Mouse (Mus musculus) right cerebral cortex, postnatal 25 days (tissue): ENCODE measurements around the gene Faim2.

Experiments used
- DNase-seq: peaks from one replicate; pipeline ENCODE4 v3.0.0; 2022

Faim2 gene

DNA sequence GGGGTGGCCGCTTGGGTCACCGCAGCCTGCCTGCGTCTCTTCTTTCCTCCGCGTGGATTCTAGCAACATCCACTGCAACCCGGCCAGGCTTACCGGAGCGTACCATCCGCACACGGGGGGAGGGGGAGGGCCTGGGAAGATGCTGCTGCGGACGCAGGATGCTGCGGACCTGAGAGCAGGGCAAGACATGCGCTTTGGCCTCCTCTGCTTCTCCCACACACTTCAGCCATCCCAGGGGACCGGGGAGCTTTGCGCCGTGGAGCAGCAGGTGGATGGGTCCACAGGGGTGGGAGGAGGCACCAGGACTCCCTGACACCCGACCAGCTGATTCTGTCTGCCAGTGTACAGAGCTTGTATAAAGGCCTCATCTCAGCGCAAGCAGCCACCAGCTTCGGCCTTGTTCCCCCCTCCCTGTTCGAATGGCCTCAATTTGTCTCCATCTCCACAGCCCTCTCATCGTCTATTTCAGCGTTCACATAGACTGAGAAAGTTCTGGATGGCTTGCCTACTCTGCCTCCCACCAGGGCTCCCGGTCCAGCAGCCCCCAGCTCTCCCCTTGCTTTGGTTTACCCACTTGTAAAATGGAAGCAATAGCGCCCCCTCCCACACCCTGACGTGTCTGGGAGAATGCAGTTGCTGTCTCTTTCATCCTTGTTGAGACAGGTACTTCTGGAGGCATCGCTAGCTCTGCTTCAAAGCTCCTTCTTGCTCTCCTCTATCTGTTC is at the start of gene Faim2:
Gene Faim2 (minus strand): TSS at position 537 of the 725 bp plus-strand sequence.
- peak; percentile 78 for DNase-seq

DNA sequence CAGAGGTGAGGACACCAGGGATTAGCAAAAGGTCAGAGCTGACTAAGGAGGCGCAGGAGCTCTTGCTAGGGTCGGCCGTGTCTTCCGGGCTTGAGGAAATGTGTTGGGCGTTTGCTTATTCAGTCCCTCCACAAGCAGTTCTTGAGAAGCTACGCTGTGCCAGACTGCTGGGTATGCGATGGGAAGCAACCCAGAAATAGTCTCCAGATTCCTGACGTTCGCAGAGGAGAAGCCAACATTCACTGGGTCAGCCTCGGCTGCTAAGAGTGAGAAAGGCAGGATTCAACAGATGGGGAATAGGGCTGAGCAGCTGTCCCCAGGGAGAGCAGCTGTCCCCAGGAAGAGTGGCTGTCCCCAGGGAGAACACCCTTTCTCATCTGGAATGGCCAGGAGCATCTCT is 41.2 kb upstream of the Faim2 start:
- DNase-seq: peak; percentile 27

DNA sequence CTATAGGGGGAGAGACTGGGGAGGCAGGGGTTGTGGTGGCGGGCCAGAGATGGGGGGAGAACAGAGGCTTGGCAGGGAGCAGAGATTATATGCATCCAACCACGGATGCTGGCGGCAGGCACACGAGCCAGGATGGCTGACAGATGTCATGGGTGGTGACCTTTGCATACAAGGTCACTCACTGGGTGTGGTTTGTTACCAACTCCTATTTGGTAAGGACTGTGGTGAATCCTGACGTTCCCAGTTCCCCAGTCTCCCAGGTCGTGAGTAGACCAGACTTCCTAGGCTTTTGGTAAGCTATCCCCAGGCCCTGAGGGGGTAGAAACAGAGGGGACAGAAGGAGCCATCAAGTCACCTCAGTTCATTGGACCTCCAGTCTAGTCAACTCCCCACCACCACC is 40.7 kb upstream of the Faim2 start:
- DNase-seq: no peak

DNA sequence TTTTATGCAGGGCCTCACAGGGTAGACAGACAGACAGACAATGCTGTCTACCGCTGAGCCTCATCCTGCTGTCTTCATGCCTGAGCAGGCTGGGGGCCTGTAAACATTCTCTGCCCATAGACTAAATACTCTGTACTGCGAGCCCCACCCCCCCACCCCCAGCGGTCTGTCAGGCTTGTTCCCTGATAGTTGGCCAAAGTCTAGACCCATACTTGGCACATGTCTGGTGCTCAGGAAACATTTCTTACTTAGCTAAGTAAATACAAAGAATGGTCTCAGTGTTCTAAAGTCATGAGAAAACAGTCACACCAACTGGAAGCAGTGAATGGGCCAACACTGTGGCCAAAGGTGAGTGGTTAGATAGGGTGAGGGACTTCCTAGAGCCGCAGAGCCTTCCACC is 39.4 kb upstream of the Faim2 start:
- DNase-seq: no peak

DNA sequence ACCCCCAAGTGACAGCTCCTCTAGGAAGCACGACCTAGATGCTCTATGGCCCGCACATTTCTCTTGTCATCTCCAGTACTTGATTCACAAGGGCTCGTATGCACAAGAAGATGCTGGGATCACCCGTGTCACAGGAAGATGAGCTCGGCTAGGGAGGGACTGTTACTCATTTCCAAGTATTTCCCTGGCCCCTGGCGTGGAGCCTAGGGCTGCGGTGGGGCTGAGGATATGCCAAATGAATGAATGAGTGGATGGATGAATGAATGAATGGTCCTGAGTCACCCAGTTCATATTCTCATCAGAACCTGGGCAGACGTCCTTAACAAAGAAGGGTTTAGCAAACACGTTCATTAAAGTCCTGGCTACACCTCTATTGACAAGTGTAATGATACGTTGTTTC is 32.3 kb upstream of the Faim2 start:
- no peak for DNase-seq

DNA sequence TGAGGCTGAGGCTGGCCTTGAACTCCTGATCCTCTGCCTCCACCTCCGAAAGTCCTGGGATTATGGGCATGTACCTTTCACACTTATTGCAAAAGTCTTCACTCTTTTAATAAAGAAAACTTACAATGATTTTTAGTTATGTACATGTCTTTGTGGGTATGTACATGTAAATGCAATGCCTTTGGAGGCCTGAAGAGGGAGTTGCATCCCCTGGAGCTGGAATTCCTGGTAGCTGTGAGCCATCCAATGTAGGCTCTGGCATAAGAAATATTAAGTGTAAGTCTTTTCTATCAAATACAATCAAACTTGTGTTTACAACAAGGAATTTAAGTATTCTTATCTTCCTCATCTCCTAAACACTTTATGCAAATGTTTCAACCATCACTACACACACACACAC is 31.0 kb upstream of the Faim2 start:
- no peak for DNase-seq

DNA sequence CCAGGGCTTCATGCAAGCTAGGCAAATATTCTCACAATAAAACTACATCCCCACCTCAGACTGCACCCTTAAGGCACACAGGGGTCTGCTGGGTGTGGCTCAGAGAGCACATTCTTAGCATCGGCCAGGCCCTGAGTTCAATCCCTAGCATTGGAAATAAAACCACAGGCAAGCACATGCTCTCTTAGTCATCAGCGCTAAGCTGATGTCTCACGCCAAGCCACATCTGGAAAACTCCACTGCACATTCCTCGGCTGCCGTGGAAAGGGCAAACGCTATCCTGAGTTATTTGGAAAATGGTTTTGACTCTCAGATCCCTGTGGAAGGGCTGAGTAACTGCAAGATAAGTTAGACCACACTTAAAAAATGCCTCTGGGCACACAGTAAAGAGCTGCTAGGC is 25.8 kb upstream of the Faim2 start:
- DNase-seq: no peak

DNA sequence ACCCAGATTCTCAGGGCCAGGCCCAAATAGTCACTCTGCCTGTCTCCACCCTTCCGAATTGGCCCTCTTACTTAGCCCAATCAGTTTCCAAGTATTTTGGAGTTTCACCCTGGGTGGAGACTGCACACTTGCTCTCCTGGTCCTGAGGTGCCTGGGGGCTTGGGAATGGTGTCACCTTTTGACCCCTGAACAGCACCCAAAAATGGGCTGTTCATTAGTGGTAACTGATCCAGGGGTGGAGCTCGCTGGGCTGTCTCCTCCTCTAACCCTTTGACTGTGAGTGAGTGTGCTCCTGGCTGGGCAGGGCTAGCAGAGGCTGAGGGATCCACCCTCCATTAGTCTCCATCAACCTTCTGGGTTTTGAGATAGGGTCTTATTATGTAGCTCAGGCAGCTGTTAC is 21.9 kb upstream of the Faim2 start:
- DNase-seq: no peak

DNA sequence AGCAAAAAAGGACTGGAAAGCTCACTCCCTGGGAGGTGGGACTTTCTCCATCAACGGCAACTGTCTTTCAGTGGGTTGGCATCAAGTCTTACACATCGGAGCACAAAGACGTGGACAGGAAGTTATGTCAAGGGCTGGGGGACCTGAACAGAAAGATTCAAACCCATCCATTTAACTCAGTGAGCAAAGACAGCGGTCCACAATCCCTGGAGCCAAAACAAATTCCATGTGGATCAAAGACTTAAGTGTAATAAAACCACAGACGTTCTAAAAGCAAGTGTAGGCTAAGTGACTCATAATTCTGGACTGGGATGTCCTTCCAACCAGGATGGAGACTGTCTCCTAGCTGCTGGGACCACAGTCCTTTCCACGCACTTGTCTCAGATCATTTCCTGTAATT is 19.8 kb upstream of the Faim2 start:
- no peak for DNase-seq

DNA sequence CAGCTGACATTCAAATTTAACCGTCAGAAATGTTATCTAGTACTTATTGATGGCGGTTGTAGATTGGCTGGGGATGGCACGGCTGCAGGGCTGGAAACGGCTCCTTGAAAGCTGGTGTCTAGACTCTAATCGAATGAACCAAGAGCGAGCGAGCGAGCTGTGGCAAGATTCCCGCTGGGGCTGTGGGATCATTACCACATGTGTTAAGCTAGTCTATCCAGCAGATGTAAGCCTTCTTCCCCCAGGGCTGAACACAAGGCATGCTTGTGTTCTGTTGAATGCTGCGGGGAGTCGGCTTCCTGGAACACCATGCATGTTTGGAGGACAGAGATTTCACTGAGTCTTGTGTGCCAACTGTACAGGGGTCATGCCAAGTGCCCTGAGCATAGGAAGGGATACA is 18.6 kb upstream of the Faim2 start:
- DNase-seq: no peak

DNA sequence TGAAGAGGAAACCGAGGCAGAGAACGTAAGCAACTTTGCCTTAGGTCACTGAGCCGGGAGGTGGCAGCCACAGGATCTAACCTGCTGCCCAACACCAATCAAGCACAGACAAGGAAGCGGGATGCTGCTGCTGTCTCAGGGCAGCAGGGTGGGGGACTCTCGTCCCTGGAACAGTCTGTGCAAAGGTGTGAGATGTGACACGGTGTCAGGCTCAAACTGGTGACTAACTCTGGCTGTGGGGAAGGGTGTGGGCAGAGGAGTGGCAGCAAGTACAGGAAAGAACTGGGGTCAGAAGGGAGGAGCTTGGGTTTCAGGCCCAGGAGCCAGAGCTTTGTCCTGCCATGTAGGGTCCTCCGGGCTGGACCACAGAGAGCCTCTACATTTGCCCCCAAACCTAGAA is 16.1 kb upstream of the Faim2 start:
- no peak for DNase-seq

DNA sequence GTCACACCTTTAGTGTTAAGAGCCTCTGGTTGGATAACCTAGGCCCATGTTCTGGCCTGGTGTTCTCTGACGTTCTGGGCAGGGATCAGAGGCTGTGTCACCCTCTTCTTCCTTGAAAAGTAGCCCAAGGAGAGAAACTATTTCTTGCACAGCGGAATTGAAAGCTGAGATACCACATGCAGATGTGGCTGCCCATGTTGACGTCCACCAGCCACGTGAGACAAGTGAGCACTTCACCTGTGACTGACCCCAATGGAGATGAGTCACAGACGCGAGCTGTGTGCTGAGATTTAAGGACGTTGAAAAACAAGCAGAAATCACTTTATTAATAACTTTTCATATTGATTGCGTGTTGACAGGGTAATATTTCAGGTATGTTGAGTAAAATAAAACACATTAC is 11.9 kb upstream of the Faim2 start:
- DNase-seq: no peak

DNA sequence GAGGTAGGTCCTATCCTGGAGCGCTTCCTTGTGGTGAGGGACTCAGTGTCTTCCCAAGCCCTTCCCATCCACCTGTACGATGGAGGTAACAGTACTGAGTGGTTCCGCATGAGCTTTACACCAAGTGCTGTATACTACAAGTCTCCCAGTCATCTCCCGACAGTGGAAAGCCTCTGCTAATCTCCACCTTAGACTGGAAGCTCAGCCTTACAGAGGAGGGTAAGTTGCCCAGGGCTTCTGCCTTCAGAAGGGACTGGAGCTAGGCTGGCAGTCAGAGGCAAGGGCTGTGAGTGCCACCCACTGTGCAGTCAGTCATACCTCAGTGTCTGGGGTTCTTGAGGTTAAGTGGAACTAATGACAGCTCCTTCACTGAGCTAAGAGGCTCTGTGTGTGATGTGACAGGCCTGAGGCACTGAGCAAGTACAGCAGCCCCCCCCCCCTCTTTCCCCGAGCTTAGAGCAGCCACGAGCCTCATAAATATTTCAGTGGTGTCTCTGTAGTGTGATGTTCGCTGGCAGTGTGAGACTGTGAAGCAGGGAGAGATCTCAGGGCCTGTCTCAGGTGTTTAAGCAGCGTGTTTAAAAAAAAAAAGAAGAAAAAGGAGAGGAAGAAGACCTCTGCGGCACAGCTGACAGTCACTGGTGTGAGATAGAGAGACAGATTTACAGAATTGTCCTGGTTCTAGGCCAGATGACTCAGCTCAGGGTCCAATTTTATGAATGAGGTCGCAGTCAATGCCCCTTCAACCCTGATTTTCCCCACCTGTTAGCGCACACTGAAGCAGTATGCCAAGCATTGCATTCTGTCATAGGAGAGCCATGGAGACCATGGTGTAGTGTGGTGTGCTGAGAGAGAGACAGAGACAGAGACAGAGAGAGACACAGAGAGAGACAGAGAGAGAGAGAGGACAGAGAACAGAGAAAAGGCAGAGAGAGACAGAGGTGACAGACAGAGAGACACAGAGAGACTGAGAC is 9.2 kb upstream of the Faim2 start:
- DNase-seq: no peak

DNA sequence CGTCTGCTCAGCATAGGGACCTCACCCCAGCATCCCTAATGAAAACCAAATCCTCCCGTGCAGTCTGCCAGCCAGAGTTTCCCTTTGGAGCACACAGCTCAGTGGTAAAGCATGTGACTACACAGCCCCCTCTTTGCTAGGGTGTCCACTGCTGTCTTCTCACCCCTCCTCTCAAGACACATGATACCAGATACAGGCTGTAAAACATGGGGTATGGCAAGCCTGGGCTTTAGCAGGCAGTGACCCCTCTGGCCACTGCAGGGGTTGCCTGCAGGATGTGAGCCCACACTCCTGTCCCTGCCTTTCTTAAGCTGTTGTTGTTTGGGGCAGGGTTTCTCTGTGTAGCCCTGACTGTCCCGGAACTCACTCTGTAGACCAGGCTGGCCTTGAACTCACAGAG is 4.1 kb upstream of the Faim2 start:
- DNase-seq: no peak

DNA sequence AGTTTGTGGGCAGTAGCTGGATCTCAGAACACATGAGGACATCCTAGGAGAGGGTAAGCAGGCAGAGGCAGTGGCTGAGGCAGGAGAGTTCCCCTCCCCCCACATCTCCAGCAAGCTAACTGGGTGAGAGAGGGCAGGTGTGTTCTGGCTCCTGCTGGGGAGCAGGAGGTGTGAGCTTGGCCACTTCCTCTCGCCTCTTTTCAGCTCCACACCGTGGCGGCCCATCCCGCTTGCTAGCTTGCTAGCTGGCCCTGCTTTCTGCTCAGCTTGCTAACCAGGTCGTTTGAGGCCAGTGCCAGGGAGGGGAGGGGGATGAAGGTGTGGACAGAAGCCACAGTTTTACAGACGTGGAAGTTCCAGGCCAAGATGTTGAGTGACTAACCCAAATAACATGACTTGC is 3.2 kb upstream of the Faim2 start:
- no peak for DNase-seq

DNA sequence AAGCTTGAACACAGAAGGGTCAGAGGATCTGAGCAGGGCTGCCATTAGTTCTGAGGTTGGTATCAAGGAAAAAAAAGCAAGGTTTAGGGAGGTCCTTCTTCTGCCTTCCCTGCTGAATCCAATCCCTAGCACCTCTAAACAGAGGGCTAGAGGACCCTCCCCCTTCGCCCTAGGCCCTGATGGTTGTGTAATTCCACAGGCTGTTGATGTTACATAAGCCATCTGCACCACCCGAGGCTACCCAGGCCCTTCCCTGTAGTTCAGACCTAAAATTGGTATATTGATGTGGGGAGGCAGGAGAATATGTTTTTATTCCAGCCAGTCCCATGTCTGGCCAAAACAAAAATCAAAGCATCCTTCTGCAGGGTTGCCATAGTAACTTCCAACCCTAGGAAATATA is 1.3 kb downstream of the Faim2 start:
- no peak for DNase-seq

DNA sequence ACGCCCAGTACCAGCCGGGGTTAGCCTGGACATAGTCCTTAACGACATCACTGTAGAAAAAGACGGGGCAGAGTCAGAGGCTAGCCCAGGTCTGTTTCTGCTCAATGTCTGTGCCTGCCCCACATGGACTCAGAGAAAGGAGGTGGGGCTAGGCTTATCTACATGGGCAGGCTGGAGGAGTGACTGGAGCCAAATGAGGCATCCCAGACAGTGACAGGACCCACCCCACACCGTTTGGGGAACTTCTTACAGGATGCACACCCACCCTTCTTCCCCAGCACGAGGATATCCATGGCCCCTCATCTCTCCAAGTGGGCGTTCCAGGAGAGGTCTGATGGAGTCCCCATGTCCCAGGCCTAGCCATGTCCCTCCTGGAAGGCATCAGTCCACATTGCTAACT is 7.7 kb downstream of the Faim2 start:
- DNase-seq: no peak

DNA sequence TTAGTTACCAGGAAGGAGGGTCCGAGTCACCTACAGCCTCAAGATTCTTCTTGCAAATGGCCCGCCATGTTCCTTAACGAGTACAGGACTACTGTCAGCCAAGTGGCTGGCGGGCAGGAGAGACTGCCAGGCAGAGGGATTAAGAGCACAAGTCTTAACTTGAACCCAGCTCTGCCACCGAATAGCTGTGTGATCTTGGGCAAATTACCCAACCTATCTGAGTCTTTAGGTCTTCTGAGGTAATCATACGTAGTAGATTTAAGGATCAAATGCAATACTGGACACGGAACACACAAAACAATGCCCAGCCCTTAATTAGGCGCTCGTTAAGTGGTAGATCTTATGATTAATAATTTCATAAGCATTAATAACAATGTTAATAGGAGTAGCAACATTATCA is 8.3 kb downstream of the Faim2 start:
- no peak for DNase-seq

DNA sequence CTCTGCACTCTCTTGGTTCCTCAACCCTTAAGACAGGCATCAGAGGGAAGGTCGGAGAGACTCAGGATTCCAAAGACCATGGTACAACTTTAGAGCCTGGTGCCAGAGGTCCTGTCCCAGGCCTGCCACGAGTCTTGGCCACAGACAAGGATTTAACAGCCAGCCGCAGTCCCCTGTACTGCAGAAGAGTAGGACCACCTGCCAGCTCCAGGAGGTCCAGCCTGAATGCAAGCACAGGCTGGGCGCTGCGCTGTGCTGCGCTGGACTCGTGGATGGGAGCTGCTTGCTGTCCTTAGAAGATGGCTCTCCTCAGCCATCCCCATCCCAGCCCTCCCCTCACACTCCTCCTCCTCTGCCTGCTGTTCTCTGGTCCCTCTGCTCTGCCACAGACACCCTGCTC is 10.2 kb downstream of the Faim2 start:
- no peak for DNase-seq

DNA sequence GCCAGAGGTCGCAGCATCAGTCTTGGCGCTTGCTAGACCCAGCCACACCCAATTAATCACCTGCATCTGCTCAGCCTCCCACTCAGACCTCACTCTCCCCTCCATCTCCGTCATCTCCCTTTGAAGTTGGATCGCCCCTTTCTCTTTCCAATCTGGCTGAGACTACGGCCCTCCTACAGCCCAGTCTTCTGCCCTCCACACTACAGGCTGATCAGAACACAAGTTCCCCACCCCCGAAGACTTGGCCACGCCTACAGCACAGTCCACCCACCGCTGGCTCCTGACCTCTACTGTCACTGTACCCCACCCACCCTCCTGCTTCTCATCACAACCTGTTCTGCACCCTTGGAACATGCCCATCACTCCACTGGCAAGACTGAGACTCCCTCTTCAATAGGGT is 11.2 kb downstream of the Faim2 start:
- no peak for DNase-seq

DNA sequence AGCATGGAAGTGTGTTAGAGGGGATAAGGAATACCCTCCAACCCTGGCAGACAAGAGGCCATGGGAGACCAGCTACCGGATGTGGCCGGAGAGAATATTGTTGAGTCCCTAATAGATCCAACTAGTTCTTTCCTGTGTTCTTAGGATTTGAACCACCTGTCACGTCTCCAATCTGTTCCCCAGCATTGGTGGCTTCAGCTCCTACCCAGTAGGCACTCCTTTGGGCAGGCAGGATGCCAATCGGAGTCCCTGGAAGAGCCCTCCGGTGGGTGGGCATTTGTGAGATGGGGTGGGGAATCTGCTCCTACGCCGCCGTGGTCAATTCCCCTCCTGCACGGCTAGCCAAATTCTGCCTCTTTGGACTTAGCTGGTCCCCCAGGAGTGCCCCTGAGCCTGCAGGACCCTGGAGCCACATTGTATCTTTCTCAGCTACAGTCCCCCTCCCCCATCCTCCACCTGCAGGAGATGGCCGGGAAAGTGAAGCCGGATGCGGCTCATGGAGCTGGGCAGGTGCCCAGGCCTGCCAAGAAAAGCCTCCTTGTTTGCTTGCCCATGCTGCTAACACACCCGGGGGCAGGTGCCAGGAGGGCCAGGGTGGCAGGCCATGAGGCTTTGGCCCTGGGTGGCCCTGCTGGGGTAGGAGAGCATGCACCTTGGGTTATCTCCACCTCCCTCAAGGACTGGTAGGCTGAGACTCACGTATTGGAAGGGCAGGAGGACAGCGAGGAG is 16.0 kb downstream of the Faim2 start:
- no peak for DNase-seq

DNA sequence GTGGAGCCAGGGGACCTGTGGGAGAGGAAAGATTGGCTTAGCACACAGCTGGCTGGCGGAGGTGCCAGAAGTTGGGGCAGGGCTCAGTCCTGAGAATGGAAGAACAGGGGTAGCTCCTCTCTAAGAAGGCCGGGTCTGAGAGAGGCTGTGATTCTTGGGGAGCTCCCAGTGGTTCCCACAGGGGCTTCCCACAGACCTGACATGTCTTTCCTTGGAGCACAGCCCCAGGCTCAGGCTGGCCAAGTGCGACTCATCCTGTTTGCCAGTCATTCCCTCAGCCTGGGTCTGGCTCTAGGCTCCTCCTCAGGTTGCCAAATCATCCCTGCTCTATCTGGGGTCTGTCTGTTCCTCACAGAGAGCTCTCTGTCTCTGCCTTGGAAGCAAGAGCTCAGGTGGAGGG is 17.3 kb downstream of the Faim2 start:
- no peak for DNase-seq

DNA sequence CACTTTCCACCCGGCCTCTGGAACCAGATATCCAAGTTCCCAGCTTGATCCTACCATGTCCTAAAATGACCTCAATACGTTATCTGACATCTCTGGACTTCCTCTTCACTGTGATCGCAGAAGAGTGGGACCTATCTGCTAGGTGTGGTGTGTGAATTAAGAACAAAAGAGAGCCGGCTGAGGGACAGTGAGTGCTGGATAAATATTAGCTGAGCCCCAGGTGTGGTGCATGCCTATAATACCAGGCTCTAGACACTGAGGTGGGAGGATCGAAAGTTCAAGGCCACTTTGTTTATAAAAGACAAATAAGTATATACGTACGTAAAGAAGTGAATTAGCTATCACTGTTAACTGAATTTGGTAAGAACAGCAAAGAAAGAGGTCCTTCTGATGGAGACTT is 18.1 kb downstream of the Faim2 start:
- no peak for DNase-seq
